Mouse (Mus musculus) limb, embryonic 14.5 days (tissue): ENCODE data around the gene Tcf25. TPM values are rescaled to one million over a fixed set of nuclear protein-coding genes. Genes with fewer than 3 reads are reported as not detected.
"Not testable (repeated sequence)": the region's sequence is repeated elsewhere in the genome, so short reads cannot be mapped to it uniquely, and the experiment has no call there.

Experiments used
- ATAC-seq: fragments of 200-750 bp; cut with Nextera tagmentation; 2 replicates; pipeline ENCODE4 v1.8.0; 2017; ENCODE audit warnings: low read depth, moderate number of reproducible peaks, moderate TSS enrichment; ENCODE audit not compliant: low FRiP score
- DNase-seq: peaks from one replicate; pipeline ENCODE4 v3.0.0-alpha.2; 2015; ENCODE audit warnings: low spot score
- H3K27ac ChIP-seq: fragments of 300-500 bp; sonication (generic); replicated peaks from 2 replicates; pipeline ENCODE4 v1.5.1; 2014; ENCODE audit warnings: low read depth, mild to moderate bottlenecking, low read length, moderate library complexity, mixed read lengths
- H3K27me3 ChIP-seq: fragments of 300-500 bp; sonication (generic); 2 replicates; pipeline ENCODE4 v1.6.1; 2014; ENCODE audit warnings: low read length, mixed read lengths; ENCODE audit not compliant: control insufficient read depth, insufficient read depth
- H3K36me3 ChIP-seq: fragments of 300-500 bp; sonication (generic); 2 replicates; pipeline ENCODE4 v1.6.1; 2014; ENCODE audit warnings: mild to moderate bottlenecking, low read length, moderate library complexity, mixed read lengths; ENCODE audit not compliant: control insufficient read depth, insufficient read depth
- H3K4me1 ChIP-seq: fragments of 300-500 bp; sonication (generic); 2 replicates; pipeline ENCODE4 v1.6.1; 2014; ENCODE audit warnings: antibody characterized with exemption, low read length, mixed read lengths; ENCODE audit not compliant: control insufficient read depth, insufficient read depth
- H3K4me2 ChIP-seq: fragments of 300-500 bp; sonication (generic); replicated peaks from 2 replicates; pipeline ENCODE4 v1.6.1; 2014; ENCODE audit warnings: low read depth, mild to moderate bottlenecking, low read length, moderate library complexity; ENCODE audit not compliant: severe bottlenecking
- H3K4me3 ChIP-seq: fragments of 300-500 bp; sonication (generic); replicated peaks from 2 replicates; pipeline ENCODE4 v1.5.1; 2014; ENCODE audit warnings: low read length
- H3K9ac ChIP-seq: fragments of 300-500 bp; sonication (generic); 2 replicates; pipeline ENCODE4 v1.6.1; 2014; ENCODE audit warnings: mild to moderate bottlenecking, low read depth, low read length, moderate library complexity; ENCODE audit not compliant: severe bottlenecking
- H3K9me3 ChIP-seq: fragments of 300-500 bp; sonication (generic); 2 replicates; pipeline ENCODE4 v1.6.1; 2016; ENCODE audit warnings: low read length; ENCODE audit not compliant: control insufficient read depth
- POLR2A ChIP-seq: fragments of 200-500 bp; IDR thresholded peaks from 2 replicates; pipeline ENCODE4 v1.8.0; 2012; ENCODE audit warnings: inconsistent platforms, mild to moderate bottlenecking, moderate library complexity, borderline replicate concordance; ENCODE audit not compliant: insufficient read depth, insufficient read length; ENCODE audit errors: extremely low read depth
- WGBS: fragments of 180-500 bp; shearing (Covaris S2); extraction: QIAGEN DNeasy Blood & Tissue Kit; methylation state at CpG from one replicate; pipeline ENCODE4 v1.1.7; 2014; 5-methylcytosine and 5-hydroxymethylcytosine counted together
- polyA plus RNA-seq, 2 experiments: library from polyadenylated mRNA; depleted of rRNA in 1 of 2; stranded (reverse) in 1 of 2; unstranded in 1 of 2; fragments of >200 nt; fragmentation: Nextera tagmentation in 1 of 2; extraction: Ambion mirVana in 1 of 2; gene quantifications; 2 replicates each; pipeline versions ENCODE4 v1.2.1 to v1.2.3; 2012 to 2014

Tcf25 gene
- polyA plus RNA-seq, 2 experiments = 153 to 193 TPM

DNA sequence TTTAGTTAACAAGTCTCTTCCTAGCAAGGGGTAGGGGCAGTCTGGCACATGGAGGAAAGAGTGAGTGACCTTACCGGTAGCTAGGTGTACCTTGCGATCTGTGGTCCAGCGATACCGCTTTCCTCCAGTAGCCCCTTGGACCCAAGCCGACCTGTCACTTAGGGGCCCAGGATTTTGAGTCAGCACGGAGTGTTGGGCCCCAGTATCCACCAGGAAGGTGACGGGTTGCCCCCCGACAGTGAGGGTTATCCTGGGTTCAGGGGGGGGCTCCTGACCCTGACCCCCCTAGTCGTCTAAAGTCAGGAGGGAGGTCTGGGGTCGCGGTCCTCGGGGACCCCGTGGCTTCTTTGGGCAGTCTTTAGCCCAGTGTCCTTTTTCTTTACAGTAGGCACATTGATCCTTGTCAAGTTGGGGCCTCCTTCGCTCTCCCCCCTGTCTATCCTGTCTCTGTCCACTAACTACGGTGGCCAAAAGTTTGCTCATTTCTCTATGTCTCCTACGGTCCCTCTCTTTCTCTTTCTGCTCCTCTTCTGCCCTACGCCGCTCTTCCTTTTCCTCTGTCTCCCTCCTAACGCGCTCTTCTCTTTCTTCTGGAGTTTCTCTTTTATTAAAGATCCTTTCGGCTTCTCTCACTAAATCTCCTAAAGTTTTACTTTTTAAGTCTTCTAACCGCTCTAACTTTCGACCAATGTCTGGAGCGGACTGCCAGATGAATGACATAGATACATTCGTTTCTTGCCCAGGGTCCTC lies 58.2 kb downstream of the Tcf25 start:
- TF ChIP-seq POLR2A = no peak
- WGBS = 94% methylated on average over 25 of the region's 25 CpGs
- Histone ChIP-seq H3K9ac (no peak overlapping the region), H3K4me2 (no peak overlapping the region), H3K27ac (no peak overlapping the region), H3K36me3 (no peaks in the 10 kb centered on the region), H3K9me3 (peaks cover 34% of the 10 kb centered on the region), H3K27me3 (no peaks in the 10 kb centered on the region), H3K4me1 (no peaks in the 10 kb centered on the region), H3K4me3 (no peak overlapping the region)
- DNase-seq (no peak), ATAC-seq (no peak)

DNA sequence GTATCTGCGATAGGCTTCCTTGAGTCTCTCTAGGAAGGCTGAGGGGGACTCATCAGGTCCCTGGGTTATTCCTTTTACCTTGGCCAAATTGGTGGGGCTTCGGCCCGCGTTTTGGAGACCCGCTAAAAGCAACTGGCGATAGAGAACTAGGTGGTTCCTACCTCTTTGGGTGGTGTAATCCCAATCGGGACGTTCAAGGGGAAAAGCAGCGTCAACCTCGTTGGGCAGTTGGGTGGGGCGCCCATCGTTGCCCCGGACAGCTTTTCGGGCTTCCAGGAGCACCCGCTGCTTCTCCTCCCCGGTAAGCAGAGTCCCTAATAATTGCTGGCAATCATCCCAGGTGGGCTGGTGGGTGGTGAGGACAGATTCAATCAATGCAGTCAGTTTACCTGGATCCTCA lies 58.8 kb downstream of the Tcf25 start:
- ATAC-seq (no peak), DNase-seq (no peak)
- Histone ChIP-seq H3K4me2 (no peak overlapping the region), H3K4me3 (no peak overlapping the region), H3K9ac (no peak overlapping the region), H3K4me1 (no peaks in the 10 kb centered on the region), H3K27ac (no peak overlapping the region), H3K36me3 (no peaks in the 10 kb centered on the region), H3K27me3 (no peaks in the 10 kb centered on the region), H3K9me3 (peaks cover 28% of the 10 kb centered on the region)
- TF ChIP-seq POLR2A = no peak
- WGBS = 97% methylated on average over 16 of the region's 16 CpGs

DNA sequence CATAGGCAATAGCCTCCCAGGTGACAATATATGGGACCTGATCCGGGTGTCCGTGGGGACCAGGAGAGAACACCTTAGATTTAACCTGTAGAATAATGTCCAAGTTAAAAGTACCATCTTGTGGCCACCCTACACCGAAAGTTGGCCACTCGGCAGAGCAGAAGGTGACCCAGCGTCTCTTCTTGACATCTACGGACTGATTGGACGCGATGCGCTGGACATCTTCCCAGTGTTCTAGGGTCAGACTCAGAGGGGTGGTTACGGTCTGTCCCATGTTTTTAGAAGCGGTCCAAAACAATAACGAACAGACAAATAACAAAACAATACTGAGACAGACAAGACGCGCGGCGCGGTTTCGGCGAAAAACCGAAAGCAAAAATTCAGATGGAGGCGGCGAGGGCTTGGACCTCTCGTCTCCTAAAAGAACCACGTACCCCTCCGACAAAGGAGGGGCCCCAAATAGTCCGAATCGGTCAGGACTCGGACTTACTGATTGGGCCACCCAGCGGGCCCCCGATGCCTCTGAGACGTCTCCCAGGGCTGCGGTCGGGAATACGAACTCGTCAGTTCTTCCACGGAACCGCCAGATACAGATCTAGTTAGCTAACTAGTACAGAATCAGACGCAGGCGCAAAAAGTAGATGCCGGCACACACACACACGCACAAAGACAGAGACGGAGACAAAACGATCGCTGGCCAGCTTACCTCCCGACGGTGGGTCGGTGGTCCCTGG lies 59.9 kb downstream of the Tcf25 start:
- H3K27ac ChIP-seq, DNase-seq, H3K4me2 ChIP-seq, H3K27me3 ChIP-seq, ATAC-seq, H3K9ac ChIP-seq, H3K4me1 ChIP-seq, H3K4me3 ChIP-seq, H3K36me3 ChIP-seq: not testable (repeated sequence)
- WGBS = 98% methylated on average over 35 of the region's 47 CpGs
- H3K9me3 ChIP-seq = peaks cover 17% of the 10 kb centered on the region

DNA sequence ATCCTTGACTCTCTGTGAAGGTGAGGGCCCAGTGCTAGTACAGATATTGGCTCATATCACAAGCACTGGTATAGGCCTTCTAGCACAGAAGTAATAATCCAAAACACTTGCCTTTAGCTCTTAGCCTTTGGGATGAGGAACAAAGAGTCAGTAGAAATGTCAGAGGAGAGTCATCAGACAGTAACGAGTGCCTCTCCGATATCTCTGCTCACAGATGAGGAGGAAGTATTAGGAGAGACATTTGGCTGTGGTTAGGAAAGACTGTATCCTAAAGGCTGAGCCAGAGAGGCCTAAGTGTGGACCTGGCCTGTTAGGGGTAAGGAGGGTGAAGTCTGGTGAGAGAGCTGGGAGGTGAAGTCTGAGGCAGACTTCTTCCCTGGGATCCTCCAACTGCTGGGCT lies 68.2 kb downstream of the Tcf25 start:
- 97% methylated on average over 2 of the region's 2 CpGs for WGBS
- no peak overlapping the region for H3K4me3 ChIP-seq
- H3K9me3 ChIP-seq = no peaks in the 10 kb centered on the region
- no peak overlapping the region for H3K9ac ChIP-seq
- no peak for TF ChIP-seq POLR2A
- DNase-seq = no peak
- no peak overlapping the region for H3K27ac ChIP-seq
- no peak overlapping the region for H3K4me2 ChIP-seq
- no peak for ATAC-seq
- 0 out of 2 replicates have a peak, but pooled peaks cover 5% of the 10 kb centered on the region for H3K36me3 ChIP-seq
- no peaks in the 10 kb centered on the region for H3K27me3 ChIP-seq
- peaks cover 8% of the 10 kb centered on the region; the same call in 1 of the 2 replicates for H3K4me1 ChIP-seq

DNA sequence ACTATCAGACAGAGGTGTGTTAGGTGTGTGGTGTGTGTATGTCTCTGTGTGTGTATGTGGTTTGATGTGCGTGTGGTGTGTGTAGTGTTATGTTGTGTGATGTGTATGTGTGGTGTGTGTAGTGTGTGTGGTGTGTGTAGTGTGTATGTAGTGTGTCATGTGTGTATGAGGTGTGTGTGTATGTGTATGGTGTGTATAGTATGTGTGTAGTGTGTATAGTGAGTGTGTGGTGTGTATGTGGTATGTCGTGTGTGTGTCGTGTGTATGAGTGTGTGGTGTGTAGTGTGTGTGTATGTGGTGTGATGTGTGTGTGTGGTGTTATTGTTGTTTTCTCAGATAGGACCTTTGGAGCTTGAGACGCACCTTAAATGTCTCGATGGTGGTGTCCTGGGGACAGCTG lies 68.8 kb downstream of the Tcf25 start:
- Histone ChIP-seq H3K9ac (0 out of 2 replicates have a peak overlapping the region, but pooled peaks have one; percentile 86), H3K4me1 (peaks cover 8% of the 10 kb centered on the region; the same call in 1 of the 2 replicates), H3K9me3 (no peaks in the 10 kb centered on the region), H3K4me3 (peak overlapping the region; percentile 63; the same call in 1 of the 2 replicates), H3K4me2 (peak overlapping the region; percentile 65; the same call in 1 of the 2 replicates), H3K36me3 (0 out of 2 replicates have a peak, but pooled peaks cover 5% of the 10 kb centered on the region), H3K27ac (no peak overlapping the region), H3K27me3 (no peaks in the 10 kb centered on the region)
- DNase-seq (no peak), ATAC-seq (no peak)
- WGBS = 72% methylated on average over 5 of the region's 5 CpGs
- no peak for TF ChIP-seq POLR2A
